Mouse (Mus musculus) bone marrow, adult 2 months (tissue): ENCODE measurements at regions not wholly inside any gene's neighbourhood (a gene's known extent, or its start where the extent isn't known, plus 50 kb on each side); places are given as distances from the start of the nearest gene placed in this dataset.

Source experiments
- H3K27ac ChIP-seq: fragments of 200-500 bp; 2 replicates; pipeline ENCODE4 v1.5.1; 2012; ENCODE audit warnings: low read depth, mild to moderate bottlenecking, control low read depth, inconsistent platforms, low read length; ENCODE audit not compliant: control insufficient read depth, poor library complexity, insufficient read depth
- H3K4me1 ChIP-seq: fragments of 200-500 bp; 2 replicates; pipeline ENCODE4 v1.6.1; 2011; ENCODE audit warnings: low read length; ENCODE audit not compliant: control insufficient read depth, insufficient read depth
- H3K4me3 ChIP-seq: fragments of 200-500 bp; replicated peaks from 2 replicates; pipeline ENCODE3; 2011; ENCODE audit warnings: mild to moderate bottlenecking, low read depth, low read length, control low read depth; ENCODE audit not compliant: control insufficient read depth
- CTCF ChIP-seq: fragments of 200-500 bp; IDR thresholded peaks from 2 replicates; pipeline ENCODE4 v1.5.1; 2011; ENCODE audit warnings: low read length, control low read depth; ENCODE audit not compliant: control insufficient read depth, insufficient read depth
- POLR2A ChIP-seq: fragments of 200-500 bp; IDR thresholded peaks from 2 replicates; pipeline ENCODE4 v1.6.1; 2011; ENCODE audit warnings: low read depth, mild to moderate bottlenecking, control low read depth, low read length, borderline replicate concordance; ENCODE audit not compliant: control insufficient read depth
- WGBS: fragments of 180-500 bp; shearing (Covaris S2); methylation state at CpG from one replicate; pipeline ENCODE4 v1.1.7; 2018; 5-methylcytosine and 5-hydroxymethylcytosine counted together

DNA sequence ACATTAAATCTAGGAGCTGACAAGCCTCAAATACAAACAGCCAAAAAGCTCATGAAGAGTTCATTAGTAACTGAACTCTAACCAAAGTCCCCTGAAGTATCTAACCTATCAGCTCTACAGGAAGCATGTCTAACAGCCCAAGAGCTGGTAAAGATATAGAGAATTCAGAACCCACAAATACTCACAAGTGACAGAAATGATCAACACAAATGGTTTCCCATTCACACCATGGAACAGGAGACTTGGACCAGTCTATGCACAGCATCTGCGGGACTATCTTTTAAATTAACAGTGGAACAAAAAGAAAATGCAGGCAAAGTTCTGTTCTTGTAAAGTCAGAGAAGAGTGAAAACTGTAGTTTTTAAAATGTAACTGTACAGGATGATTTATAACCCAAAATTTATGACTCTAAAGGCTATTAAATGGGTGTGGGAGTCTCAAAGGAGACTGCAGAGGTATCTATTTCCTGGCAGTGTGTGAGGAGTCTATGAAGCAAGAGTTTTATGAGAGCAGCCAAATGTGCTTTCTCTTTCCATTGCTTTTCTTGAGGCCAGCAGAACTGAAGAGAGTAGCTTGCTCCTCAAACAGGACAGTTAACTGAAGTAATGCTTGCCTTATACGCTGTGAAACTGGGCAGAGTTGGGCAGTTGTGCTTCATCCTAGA lies 152.7 kb upstream of the Mad2l1 start:
- H3K4me1 ChIP-seq: no peaks in the 10 kb centered on the region
- WGBS: 73% methylated on average over 2 of the region's 2 CpGs
- no peak overlapping the region for H3K27ac ChIP-seq
- TF ChIP-seq POLR2A (no peak), CTCF (no peak)
- H3K4me3 ChIP-seq: no peak overlapping the region

GRCm38 (mm10) chr6:66395147-66395546 lies 140.0 kb upstream of the Mad2l1 start:
- Histone ChIP-seq H3K4me3 (no peak overlapping the region), H3K4me1 (no peaks in the 10 kb centered on the region), H3K27ac (no peak overlapping the region)
- TF ChIP-seq POLR2A (no peak), CTCF (no peak)
- WGBS: 81% methylated on average over 4 of the region's 4 CpGs

DNA sequence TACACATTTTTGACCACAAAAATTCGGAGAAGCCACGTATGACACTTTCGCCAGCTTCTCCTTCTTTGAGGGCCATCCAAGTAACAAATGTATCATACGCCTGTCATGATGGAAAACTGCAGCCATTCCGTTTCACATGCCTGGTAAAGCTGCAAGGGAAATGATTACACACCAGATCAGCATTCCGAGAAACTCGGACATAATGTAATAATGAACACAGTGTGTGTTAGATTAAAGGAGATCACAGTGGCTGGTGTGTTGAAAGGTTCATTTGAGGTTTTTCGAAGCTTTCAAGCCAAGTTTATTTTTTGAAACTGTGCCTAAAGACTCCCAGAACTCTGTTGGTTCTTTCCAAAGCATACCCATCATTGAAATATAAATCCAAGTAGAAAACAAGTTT lies 137.8 kb upstream of the Mad2l1 start:
- Histone ChIP-seq H3K27ac (no peak overlapping the region), H3K4me1 (no peaks in the 10 kb centered on the region), H3K4me3 (no peak overlapping the region)
- WGBS: 80% methylated on average over 8 of the region's 8 CpGs
- TF ChIP-seq CTCF: no peak
- no peak for TF ChIP-seq POLR2A

DNA sequence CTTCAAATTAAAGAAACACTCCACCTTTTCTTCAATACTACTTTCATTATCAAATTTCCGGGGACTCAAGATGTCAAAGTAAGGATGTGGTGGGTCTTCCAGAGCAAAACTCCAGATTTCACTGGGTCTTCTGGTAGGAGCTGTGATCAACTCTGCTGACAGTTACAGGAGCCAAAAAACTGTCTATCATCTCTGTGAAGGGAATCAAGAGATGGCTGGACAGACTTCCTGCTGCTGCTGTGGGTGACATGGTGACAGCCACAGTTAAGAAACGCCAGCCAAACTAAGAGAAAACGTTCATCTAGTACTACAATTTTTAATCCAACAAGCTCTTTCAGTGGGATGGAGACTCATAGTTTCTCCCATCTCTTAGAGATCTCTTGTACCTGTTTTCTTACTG lies 136.5 kb upstream of the Mad2l1 start:
- Histone ChIP-seq H3K4me1 (no peaks in the 10 kb centered on the region), H3K4me3 (no peak overlapping the region), H3K27ac (no peak overlapping the region)
- WGBS: 33% methylated on average over 3 of the region's 3 CpGs
- TF ChIP-seq POLR2A (no peak), CTCF (no peak)

DNA sequence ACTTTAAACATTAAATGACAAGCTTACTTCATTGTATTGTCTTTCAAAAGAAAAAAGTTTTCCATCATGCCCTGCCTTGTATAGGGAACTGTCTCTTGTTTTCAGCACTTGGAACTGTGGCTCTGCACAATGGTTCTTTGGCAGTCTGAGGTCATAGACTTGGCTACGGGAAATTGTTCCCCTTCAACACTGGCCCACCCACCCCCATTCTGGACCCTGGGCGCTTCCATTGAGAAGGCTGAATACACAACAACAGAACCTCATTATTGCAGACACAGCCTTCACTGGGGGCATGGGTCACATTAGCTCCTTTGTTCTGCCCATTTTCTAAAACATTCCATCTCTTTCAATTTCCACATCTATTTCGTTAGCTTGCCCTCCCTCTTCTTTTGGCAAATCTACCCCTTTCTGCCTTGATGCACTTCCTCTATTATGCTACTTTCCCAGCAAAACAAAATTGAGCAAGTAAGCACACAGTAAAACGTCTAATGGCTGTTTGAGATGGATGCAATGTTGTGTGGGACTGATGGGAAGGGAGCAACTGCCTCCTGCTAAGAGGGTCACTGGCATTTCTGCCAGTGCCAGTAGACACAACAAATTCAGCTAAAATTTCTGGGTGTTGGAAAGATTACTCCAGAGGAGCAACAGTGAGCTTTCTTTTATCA lies 136.0 kb upstream of the Mad2l1 start:
- no peak overlapping the region for H3K4me3 ChIP-seq
- TF ChIP-seq CTCF: no peak
- no peak for TF ChIP-seq POLR2A
- H3K4me1 ChIP-seq: no peaks in the 10 kb centered on the region
- 59% methylated on average over 4 of the region's 4 CpGs for WGBS
- H3K27ac ChIP-seq: no peak overlapping the region

- no peak overlapping the region for H3K4me3 ChIP-seq
- no peak overlapping the region for H3K27ac ChIP-seq
- 60% methylated on average over 5 of the region's 5 CpGs for WGBS
- TF ChIP-seq POLR2A: no peak
- TF ChIP-seq CTCF: no peak
- H3K4me1 ChIP-seq: no peaks in the 10 kb centered on the region
Measured at GRCm38 (mm10) chr6:66401468-66401867, 133.7 kb upstream of the Mad2l1 start.

DNA sequence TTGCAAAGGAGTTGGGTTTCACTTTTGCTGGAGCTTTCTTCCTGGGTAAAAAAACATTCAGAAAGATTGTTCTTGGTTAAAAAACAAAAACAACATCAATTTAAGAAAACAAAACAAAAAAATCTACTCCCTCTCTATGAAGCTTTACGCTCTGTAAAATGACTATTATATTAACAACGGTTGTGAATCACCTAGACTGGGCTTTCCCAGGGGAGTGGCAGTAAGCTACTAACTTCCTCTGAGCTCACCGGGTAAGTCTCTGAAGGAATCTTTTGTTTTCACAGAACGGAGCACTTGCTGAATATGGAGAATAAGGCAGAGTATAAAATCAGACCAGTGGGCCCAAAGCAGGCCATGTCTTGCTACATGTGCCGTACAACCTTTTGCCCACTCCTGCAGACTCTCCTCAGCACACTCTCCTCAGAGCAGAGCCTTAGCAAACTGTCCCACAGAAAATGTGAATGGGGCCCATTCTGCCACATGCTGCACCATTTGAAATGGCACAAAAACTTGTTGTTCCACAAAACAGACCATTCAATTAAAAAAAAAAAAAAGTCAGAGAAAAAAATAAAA lies 133.2 kb upstream of the Mad2l1 start:
- Histone ChIP-seq H3K27ac (no peak overlapping the region), H3K4me3 (no peak overlapping the region), H3K4me1 (no peaks in the 10 kb centered on the region)
- TF ChIP-seq POLR2A (no peak), CTCF (no peak)
- 28% methylated on average over 5 of the region's 5 CpGs for WGBS

- TF ChIP-seq CTCF: no peak
- TF ChIP-seq POLR2A: no peak
- WGBS: 26% methylated on average over 4 of the region's 4 CpGs
Measured at GRCm38 (mm10) chr6:66414822-66415221, 120.4 kb upstream of the Mad2l1 start.

More at GRCm38 (mm10) chr6:66414822-66415221, 120.4 kb upstream of the Mad2l1 start:
- H3K27ac ChIP-seq: no peak overlapping the region
- H3K4me1 ChIP-seq: no peaks in the 10 kb centered on the region
- no peak overlapping the region for H3K4me3 ChIP-seq
